Mouse (Mus musculus) gastrocnemius, postnatal 14 days (tissue): ENCODE data around the gene Neu1. TPM values are rescaled to one million over a fixed set of nuclear protein-coding genes. Genes with fewer than 3 reads are reported as not detected.

ENCODE experiments used
- DNase-seq: peaks from one replicate; pipeline ENCODE4 v3.0.0; 2021; ENCODE audit warnings: mixed read lengths
- intact Hi-C: fragments of 180-260 bp; cut with DNase I; formaldehyde crosslinking; loops from one replicate; pipeline ENCODE4 v1.15.1; 2025; ENCODE audit warnings: low total_unique reads
- total RNA-seq, 2 experiments: library from RNA; stranded (reverse); gene quantifications; 2 replicates each; pipeline ENCODE4 v1.2.3; 2021

Gene Neu1
- total RNA-seq, 2 experiments from 2014 or later, result 8.0 to 8.3 TPM

GRCm38 (mm10) chr17:34982328-34982727, 51.3 kb downstream of the Neu1 start:
- intact Hi-C loops, result loop anchor here (10.0 kb wide), 2 partner anchors 68 to 128 kb away; partner anchors contain the start of genes Nelfe, Skiv2l and Slc44a4
- no peak for DNase-seq

GRCm38 (mm10) chr17:34984218-34984617, 53.2 kb downstream of the Neu1 start:
- no peak for DNase-seq
- intact Hi-C loops, result loop anchor here (10.0 kb wide), 2 partner anchors 69 to 129 kb away; partner anchors contain the start of genes Nelfe, Skiv2l and Slc44a4

Other genes with a start within 250 kb of the Neu1 start
- 1 to 10 TPM in 1 of 2 experiments, under 1 TPM in 1; 0.93 to 1.8 TPM for gene C4b, start 187.4 kb upstream of the Neu1 start, total RNA-seq
- under 1 TPM in 1 of 2 experiments, not detected in 1; 0.21 TPM for gene Cyp21a1, start 126.7 kb upstream of the Neu1 start, total RNA-seq
- 1 to 10 TPM; 6.8 to 7.2 TPM for gene Stk19, start 94.3 kb upstream of the Neu1 start, total RNA-seq
- 10 to 100 TPM in 1 of 2 experiments, 1 to 10 TPM in 1; 9.3 to 13.0 TPM for gene Dxo, start 94.2 kb upstream of the Neu1 start, total RNA-seq
- 10 to 100 TPM; 17.4 to 17.8 TPM for gene Skiv2l, start 81.0 kb upstream of the Neu1 start, total RNA-seq
- gene Nelfe, start 80.9 kb upstream of the Neu1 start, total RNA-seq, result 10 to 100 TPM in 1 of 2 experiments, 1 to 10 TPM in 1; 9.7 to 13.4 TPM
- gene Cfb, start 68.7 kb upstream of the Neu1 start, total RNA-seq, result 1 to 10 TPM in 1 of 2 experiments, under 1 TPM in 1; 0.75 to 1.9 TPM
- gene Zbtb12, start 51.8 kb upstream of the Neu1 start, total RNA-seq, result 1 to 10 TPM; 3.4 to 5.1 TPM
- not detected for gene Gm20547, start 49.2 kb upstream of the Neu1 start, total RNA-seq
- gene C2, start 33.0 kb upstream of the Neu1 start, total RNA-seq, result 1 to 10 TPM; 1.8 to 3.1 TPM
- 10 to 100 TPM; 29.4 to 32.2 TPM for gene Ehmt2, start 32.8 kb upstream of the Neu1 start, total RNA-seq
- gene Slc44a4, start 16.8 kb upstream of the Neu1 start, total RNA-seq, result under 1 TPM in 1 of 2 experiments, not detected in 1; 0.09 TPM
- gene Hspa1b, start 28.0 kb downstream of the Neu1 start, total RNA-seq, result 1 to 10 TPM; 2.6 to 5.9 TPM
- not detected for gene Gm20481, start 38.7 kb downstream of the Neu1 start, total RNA-seq
- gene Hspa1a, start 40.9 kb downstream of the Neu1 start, total RNA-seq, result 1 to 10 TPM; 3.8 to 6.8 TPM
- 10 to 100 TPM; 11.6 to 14.8 TPM for gene Hspa1l, start 41.5 kb downstream of the Neu1 start, total RNA-seq
- 10 to 100 TPM; 19.5 to 20.1 TPM for gene Lsm2, start 50.6 kb downstream of the Neu1 start, total RNA-seq
- 10 to 100 TPM; 26.8 to 29.2 TPM for gene Vars, start 69.7 kb downstream of the Neu1 start, total RNA-seq
- 1 to 10 TPM; 3.7 to 3.9 TPM for gene Vwa7, start 85.3 kb downstream of the Neu1 start, total RNA-seq
- 1 to 10 TPM in 1 of 2 experiments, under 1 TPM in 1; 0.38 to 1.5 TPM for gene Sapcd1, start 96.8 kb downstream of the Neu1 start, total RNA-seq
- gene Msh5, start 115.5 kb downstream of the Neu1 start, total RNA-seq, result under 1 TPM; 0.84 to 0.94 TPM
- gene Clic1, start 118.7 kb downstream of the Neu1 start, total RNA-seq, result 10 to 100 TPM; 28.3 to 32.5 TPM
- 10 to 100 TPM; 23.4 to 32.2 TPM for gene Ddah2, start 127.8 kb downstream of the Neu1 start, total RNA-seq
- not detected for gene Ly6g6c, start 134.1 kb downstream of the Neu1 start, total RNA-seq
- gene Mpig6b, start 134.9 kb downstream of the Neu1 start, total RNA-seq, result not detected
- not detected for gene Ly6g6e, start 145.6 kb downstream of the Neu1 start, total RNA-seq
- under 1 TPM; 0.64 TPM for gene Ly6g6d, start 146.8 kb downstream of the Neu1 start, total RNA-seq
- gene Ly6g6f, start 154.4 kb downstream of the Neu1 start, total RNA-seq, result not detected
- gene Abhd16a, start 158.0 kb downstream of the Neu1 start, total RNA-seq, result 10 to 100 TPM; 52.8 to 58.5 TPM
- not detected for gene Ly6g5c, start 177.0 kb downstream of the Neu1 start, total RNA-seq
- gene Ly6g5b, start 184.2 kb downstream of the Neu1 start, total RNA-seq, result under 1 TPM; 0.27 to 0.37 TPM
- 1 to 10 TPM; 7.0 to 7.9 TPM for gene Gpank1, start 190.2 kb downstream of the Neu1 start, total RNA-seq
- 100 to 1,000 TPM; 156 to 166 TPM for gene Csnk2b, start 190.8 kb downstream of the Neu1 start, total RNA-seq
- 10 to 100 TPM; 14.4 to 16.1 TPM for gene D17H6S53E, start 195.1 kb downstream of the Neu1 start, total RNA-seq
- gene Apom, start 200.8 kb downstream of the Neu1 start, total RNA-seq, result not detected
- gene Bag6, start 203.9 kb downstream of the Neu1 start, total RNA-seq, result 100 to 1,000 TPM; 193 to 200 TPM
- gene Prrc2a, start 233.6 kb downstream of the Neu1 start, total RNA-seq, result 100 to 1,000 TPM; 102 to 118 TPM
- under 1 TPM; 0.71 to 0.90 TPM for gene Aif1, start 244.8 kb downstream of the Neu1 start, total RNA-seq